11 mouse cellular contexts compared by ENCODE assay signal in genomic region chr2:34668440-34669191, GRCm38 (mm10).
DNase-seq lines count a peak whose midpoint lies in the region; ATAC-seq and TF ChIP-seq lines count a peak whose summit lies in the region.
"Had no signal": no experiment of that assay in that cellular context is flagged by ENCODE, and none has a peak within 500 bp of the region (broad histone marks: within the 10 kb centered on the region; RNA-seq: fewer than 3 reads in every experiment).

No protein-coding gene starts in this region.

- no peak for TF ChIP-seq CTCF in hindbrain, postnatal 0 days (IDR thresholded peaks at IDR 0.05; ENCODE audit: low read depth)

- WGBS in embryonic facial prominence, embryonic 13.5 days = 37% methylated on average over 17 of the region's 17 CpGs
- 38% methylated on average over 17 of the region's 17 CpGs for WGBS in hindbrain, postnatal 0 days
- 32% methylated on average over 17 of the region's 17 CpGs for WGBS in neural tube, embryonic 15.5 days

- no peak overlapping the region for H3K4me3 ChIP-seq in embryonic facial prominence, embryonic 13.5 days
- no peak overlapping the region for H3K4me3 ChIP-seq in hindbrain, postnatal 0 days (ENCODE audit: low read length)
- H3K4me3 ChIP-seq in neural tube, embryonic 15.5 days (replicated peaks) = no peak overlapping the region
- H3K4me3 ChIP-seq: midbrain, embryonic 12.5 days had no signal

- intact Hi-C loops in left cerebral cortex, postnatal 4 days (cut with DNase I) = no loop called here
- intact Hi-C loops in left cerebral cortex, postnatal 14 days (cut with DNase I) = no loop called here

- peak overlapping the region; percentile 16; the same call in 1 of the 2 replicates for H3K4me2 ChIP-seq in embryonic facial prominence, embryonic 13.5 days
- H3K4me2 ChIP-seq in hindbrain, postnatal 0 days (ENCODE audit: low read depth, low read length) = no peak overlapping the region
- no peak overlapping the region; the same call in 1 of the 2 replicates for H3K4me2 ChIP-seq in neural tube, embryonic 15.5 days
- H3K4me2 ChIP-seq: midbrain, embryonic 12.5 days had no signal

- ATAC-seq in embryonic facial prominence, embryonic 13.5 days (ENCODE audit: insufficient number of reproducible peaks, insufficient read depth, low FRiP score, low TSS enrichment, low read depth) = 0 out of 2 replicates have a peak, but pooled peaks have one; percentile 5
- ATAC-seq in hindbrain, postnatal 0 days = peak; percentile 16; the same call in 1 of the 2 replicates
- no peak for ATAC-seq in neural tube, embryonic 15.5 days (ENCODE audit: low FRiP score)

- no peak overlapping the region for H3K27ac ChIP-seq in embryonic facial prominence, embryonic 13.5 days
- peak overlapping the region; percentile 48; the same call in 1 of the 2 replicates for H3K27ac ChIP-seq in hindbrain, postnatal 0 days
- peak overlapping the region; percentile 24 for H3K27ac ChIP-seq in neural tube, embryonic 15.5 days (replicated peaks)
- H3K27ac ChIP-seq: kidney, postnatal 0 days; midbrain, embryonic 12.5 days had no signal

- H3K27me3 ChIP-seq in embryonic facial prominence, embryonic 13.5 days = peaks cover 12% of the 10 kb centered on the region; the same call in 1 of the 2 replicates
- no peaks in the 10 kb centered on the region for H3K27me3 ChIP-seq in hindbrain, postnatal 0 days (ENCODE audit: insufficient read depth, low read length)
- H3K27me3 ChIP-seq in neural tube, embryonic 15.5 days (replicated peaks) = no peaks in the 10 kb centered on the region

- peak; percentile 71 for DNase-seq in left cerebral cortex, postnatal 4 days
- no peak for DNase-seq in left cerebral cortex, postnatal 14 days (ENCODE audit: low spot score in 2 of 2)
- DNase-seq in hindbrain, postnatal 0 days (ENCODE audit: low spot score) = peak; percentile 56
- DNase-seq in kidney, adult 9 months = no peak
- no peak for DNase-seq in natural killer cell, adult 2 months (ENCODE audit: low spot score in 2 of 2)
- no peak for DNase-seq in adrenal gland, postnatal 14 days
- DNase-seq: cerebellum, adult 11 months had no signal

- H3K9ac ChIP-seq in embryonic facial prominence, embryonic 13.5 days = no peak overlapping the region
- H3K9ac ChIP-seq in hindbrain, postnatal 0 days (replicated peaks; ENCODE audit: low read length) = no peak overlapping the region
- no peak overlapping the region for H3K9ac ChIP-seq in neural tube, embryonic 15.5 days (replicated peaks)
- H3K9ac ChIP-seq: midbrain, embryonic 12.5 days had no signal

- peaks cover 25% of the 10 kb centered on the region for H3K4me1 ChIP-seq in embryonic facial prominence, embryonic 13.5 days
- peaks cover 8% of the 10 kb centered on the region for H3K4me1 ChIP-seq in hindbrain, postnatal 0 days (ENCODE audit: insufficient read depth, low read length)
- peaks cover 45% of the 10 kb centered on the region for H3K4me1 ChIP-seq in neural tube, embryonic 15.5 days

- no peaks in the 10 kb centered on the region for H3K9me3 ChIP-seq in embryonic facial prominence, embryonic 13.5 days
- no peaks in the 10 kb centered on the region for H3K9me3 ChIP-seq in hindbrain, postnatal 0 days (ENCODE audit: low read length)
- H3K9me3 ChIP-seq in neural tube, embryonic 15.5 days (replicated peaks) = no peaks in the 10 kb centered on the region
- H3K9me3 ChIP-seq: midbrain, embryonic 12.5 days had no signal

- H3K36me3 ChIP-seq in embryonic facial prominence, embryonic 13.5 days = no peaks in the 10 kb centered on the region
- no peaks in the 10 kb centered on the region for H3K36me3 ChIP-seq in hindbrain, postnatal 0 days (ENCODE audit: insufficient read depth, low read length)
- H3K36me3 ChIP-seq in neural tube, embryonic 15.5 days = no peaks in the 10 kb centered on the region
- H3K36me3 ChIP-seq: midbrain, embryonic 12.5 days had no signal

Comparison
In these comparisons a context has a peak if more than half of its experiments do, and no peak if none do; other contexts are left out.
1. DNase-seq: peak in left cerebral cortex, postnatal 4 days (single experiment) and hindbrain, postnatal 0 days (single experiment); none in left cerebral cortex, postnatal 14 days (0 of 2), kidney, adult 9 months (single experiment), natural killer cell, adult 2 months (0 of 2) and adrenal gland, postnatal 14 days (single experiment).